Mouse (Mus musculus) stomach, postnatal 0 days (tissue): ENCODE measurements at regions not wholly inside any gene's neighbourhood (a gene's known extent, or its start where the extent isn't known, plus 50 kb on each side); places are given as distances from the start of the nearest gene placed in this dataset.

Source experiments
- ATAC-seq: fragments of 200-750 bp; cut with Nextera tagmentation; 2 replicates; pipeline ENCODE4 v1.8.0; 2017; ENCODE audit not compliant: low FRiP score, low TSS enrichment
- DNase-seq: peaks from one replicate; pipeline ENCODE4 v3.0.0-alpha.2; 2016; ENCODE audit warnings: low spot score
- H3K27ac ChIP-seq: fragments of 300-500 bp; sonication (generic); replicated peaks from 2 replicates; pipeline ENCODE4 v1.5.1; 2014; ENCODE audit warnings: mild to moderate bottlenecking, control low read depth
- H3K27me3 ChIP-seq: fragments of 300-500 bp; sonication (generic); 2 replicates; pipeline ENCODE4 v1.6.1; 2014; ENCODE audit warnings: low read length; ENCODE audit not compliant: control insufficient read depth, insufficient read depth
- H3K36me3 ChIP-seq: fragments of 300-500 bp; sonication (generic); 2 replicates; pipeline ENCODE4 v1.6.1; 2014; ENCODE audit warnings: low read length, mixed read lengths; ENCODE audit not compliant: control insufficient read depth, insufficient read depth
- H3K4me1 ChIP-seq: fragments of 300-500 bp; sonication (generic); replicated peaks from 2 replicates; pipeline ENCODE4 v1.6.1; 2014; ENCODE audit warnings: antibody characterized with exemption; ENCODE audit not compliant: control insufficient read depth, insufficient read depth
- H3K4me2 ChIP-seq: fragments of 300-500 bp; sonication (generic); replicated peaks from 2 replicates; pipeline ENCODE4 v1.6.1; 2014; ENCODE audit warnings: low read depth, mild to moderate bottlenecking, control low read depth, moderate library complexity
- H3K4me3 ChIP-seq: fragments of 300-500 bp; sonication (generic); 2 replicates; pipeline ENCODE4 v1.5.1; 2014; ENCODE audit warnings: low read depth, low read length, control low read depth
- H3K9ac ChIP-seq: fragments of 300-500 bp; sonication (generic); 2 replicates; pipeline ENCODE4 v1.6.1; 2014; ENCODE audit warnings: mild to moderate bottlenecking, low read length, control low read depth, mixed read lengths
- H3K9me3 ChIP-seq: fragments of 300-500 bp; sonication (generic); 2 replicates; pipeline ENCODE4 v1.6.1; 2016; ENCODE audit warnings: low read length; ENCODE audit not compliant: control insufficient read depth
- CTCF ChIP-seq: IDR thresholded peaks from 2 replicates; pipeline ENCODE4 v1.5.1; 2016; ENCODE audit warnings: antibody characterized with exemption, low read depth, mild to moderate bottlenecking, moderate library complexity
- EP300 ChIP-seq: optimal IDR thresholded peaks from 2 replicates; pipeline ENCODE3; 2016; ENCODE audit warnings: antibody characterized with exemption
- WGBS: fragments of 180-500 bp; shearing (Covaris S2); extraction: QIAGEN DNeasy Blood & Tissue Kit; methylation state at CpG from one replicate; pipeline ENCODE4 v1.1.7; 2014; 5-methylcytosine and 5-hydroxymethylcytosine counted together

DNA sequence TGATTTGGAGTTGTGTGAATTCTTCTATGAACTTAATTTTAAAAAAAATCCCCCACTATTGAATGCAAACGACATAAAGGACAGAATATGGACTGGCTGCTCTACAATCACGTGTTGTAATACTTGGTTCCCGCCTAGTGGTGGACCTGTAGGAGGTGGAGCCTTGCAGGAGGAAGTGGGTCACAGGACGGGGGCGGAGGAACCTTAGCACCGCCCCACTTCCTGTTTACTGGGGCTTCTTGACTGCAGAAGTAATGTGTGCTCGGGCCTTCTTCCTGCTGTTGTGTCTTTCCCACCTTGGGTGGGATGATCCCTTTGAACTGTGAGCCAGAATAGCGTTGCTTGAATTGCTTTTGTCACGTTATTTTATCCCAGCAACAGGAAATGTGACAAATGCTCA, 52.2 kb upstream of the Tmem108 start:
- H3K4me3 ChIP-seq, result no peak overlapping the region
- 86% methylated on average over 9 of the region's 9 CpGs for WGBS
- no peak overlapping the region for H3K9ac ChIP-seq
- H3K4me2 ChIP-seq, result no peak overlapping the region
- no peak for TF ChIP-seq EP300
- TF ChIP-seq CTCF, result no peak
- no peak overlapping the region for H3K27ac ChIP-seq
- ATAC-seq (no peak), DNase-seq (no peak)
- no peaks in the 10 kb centered on the region for H3K36me3 ChIP-seq
- no peaks in the 10 kb centered on the region for H3K27me3 ChIP-seq
- no peaks in the 10 kb centered on the region for H3K9me3 ChIP-seq
- no peaks in the 10 kb centered on the region for H3K4me1 ChIP-seq

DNA sequence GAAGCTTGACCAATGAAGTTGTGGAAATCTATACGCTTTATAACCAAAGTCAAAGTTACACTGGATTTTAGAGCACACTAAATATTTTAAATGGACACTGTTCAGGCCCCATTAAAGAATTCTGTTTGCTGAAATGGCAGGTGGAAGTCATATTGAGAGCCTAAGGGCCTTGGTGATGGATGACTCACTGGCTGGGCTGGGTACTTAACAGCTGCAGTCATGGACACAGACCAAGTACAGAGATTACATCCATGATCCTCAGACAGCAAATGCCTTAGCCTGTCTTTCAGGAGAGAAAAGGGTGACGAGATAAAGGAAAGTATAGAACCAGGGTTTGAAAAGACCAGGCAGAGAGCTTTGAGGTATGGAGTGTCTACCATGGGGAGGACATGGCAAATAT, 57.4 kb upstream of the Tmem108 start:
- Histone ChIP-seq H3K4me2 (no peak overlapping the region), H3K9ac (no peak overlapping the region), H3K27me3 (no peaks in the 10 kb centered on the region), H3K4me1 (no peaks in the 10 kb centered on the region), H3K4me3 (no peak overlapping the region), H3K27ac (no peak overlapping the region), H3K36me3 (no peaks in the 10 kb centered on the region), H3K9me3 (no peaks in the 10 kb centered on the region)
- no peak for TF ChIP-seq CTCF
- no peak for TF ChIP-seq EP300
- DNase-seq (no peak), ATAC-seq (no peak)
- WGBS, result 63% methylated on average over 2 of the region's 2 CpGs

DNA sequence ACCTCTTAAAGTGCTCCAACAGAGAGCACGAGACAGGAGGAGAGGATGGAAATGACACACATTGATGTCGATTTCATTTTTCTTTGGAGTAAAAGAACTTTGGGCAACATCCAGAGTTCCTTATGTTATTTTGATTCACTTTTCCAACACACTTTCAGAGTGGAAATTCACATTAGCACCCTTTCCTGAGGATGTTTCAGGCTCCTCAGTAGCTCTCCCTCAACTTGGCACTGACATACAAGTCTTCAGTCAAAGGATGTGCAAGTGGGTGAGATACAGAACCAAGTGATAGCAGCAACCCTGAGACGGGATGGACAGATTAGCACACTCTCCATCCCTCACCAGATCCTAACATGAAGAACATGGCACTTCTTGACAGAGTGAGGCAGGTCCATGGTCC, 60.0 kb upstream of the Tmem108 start:
- 77% methylated on average over 3 of the region's 3 CpGs for WGBS
- Histone ChIP-seq H3K9ac (no peak overlapping the region), H3K36me3 (no peaks in the 10 kb centered on the region), H3K4me3 (no peak overlapping the region), H3K4me1 (no peaks in the 10 kb centered on the region), H3K4me2 (no peak overlapping the region), H3K27ac (no peak overlapping the region), H3K9me3 (no peaks in the 10 kb centered on the region), H3K27me3 (no peaks in the 10 kb centered on the region)
- no peak for ATAC-seq
- TF ChIP-seq CTCF (no peak), EP300 (no peak)
- no peak for DNase-seq

DNA sequence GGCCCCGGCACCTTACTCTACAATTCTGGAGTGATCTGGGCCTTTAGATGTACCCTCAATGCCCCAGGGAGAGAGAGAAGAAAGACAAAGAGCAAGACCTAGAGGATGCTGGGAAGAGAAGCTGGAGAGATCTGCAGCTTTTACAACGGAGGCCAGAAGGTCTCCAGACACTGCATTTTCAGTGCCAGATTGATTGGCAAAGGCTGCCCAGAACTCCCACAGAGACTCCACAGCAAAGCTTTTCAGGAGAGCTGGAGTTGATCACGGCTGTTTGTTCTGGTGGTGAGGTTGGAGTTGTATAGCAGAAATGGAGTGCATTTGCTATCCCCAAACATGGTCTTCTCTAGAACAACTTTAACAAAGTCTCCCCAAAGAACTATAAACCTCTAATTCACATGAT, 61.9 kb upstream of the Tmem108 start:
- H3K9ac ChIP-seq, result no peak overlapping the region
- H3K27ac ChIP-seq, result no peak overlapping the region
- no peak overlapping the region for H3K4me2 ChIP-seq
- TF ChIP-seq EP300 (no peak), CTCF (no peak)
- 74% methylated on average over 3 of the region's 3 CpGs for WGBS
- H3K36me3 ChIP-seq, result no peaks in the 10 kb centered on the region
- ATAC-seq (no peak), DNase-seq (no peak)
- H3K9me3 ChIP-seq, result no peaks in the 10 kb centered on the region
- H3K27me3 ChIP-seq, result no peaks in the 10 kb centered on the region
- H3K4me1 ChIP-seq, result no peaks in the 10 kb centered on the region
- no peak overlapping the region for H3K4me3 ChIP-seq

DNA sequence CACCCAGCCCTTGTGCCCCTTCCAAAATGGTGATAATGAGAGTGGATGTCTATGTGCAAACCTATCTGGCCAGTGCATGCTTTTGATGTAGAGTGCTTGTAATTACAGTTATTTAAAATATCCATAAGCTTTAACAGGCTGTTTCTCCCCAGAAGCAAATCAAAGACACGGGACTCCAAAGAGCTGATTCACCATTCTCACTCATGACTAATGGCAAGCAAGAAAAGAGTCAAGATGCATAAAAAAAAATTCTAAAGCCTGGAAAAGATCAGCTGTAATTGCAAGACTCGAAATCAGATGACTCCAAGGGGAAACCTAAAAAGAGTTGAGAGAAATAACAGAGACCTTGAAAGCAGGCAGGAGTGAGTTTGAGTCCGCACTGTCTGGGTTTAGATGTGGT, 79.6 kb upstream of the Tmem108 start:
- no peak for DNase-seq
- Histone ChIP-seq H3K4me3 (no peak overlapping the region), H3K27me3 (no peaks in the 10 kb centered on the region), H3K36me3 (no peaks in the 10 kb centered on the region), H3K4me1 (no peaks in the 10 kb centered on the region), H3K9ac (no peak overlapping the region), H3K9me3 (no peaks in the 10 kb centered on the region), H3K27ac (no peak overlapping the region), H3K4me2 (no peak overlapping the region)
- no peak for TF ChIP-seq CTCF
- no peak for TF ChIP-seq EP300
- 69% methylated on average over 3 of the region's 3 CpGs for WGBS
- ATAC-seq, result no peak

DNA sequence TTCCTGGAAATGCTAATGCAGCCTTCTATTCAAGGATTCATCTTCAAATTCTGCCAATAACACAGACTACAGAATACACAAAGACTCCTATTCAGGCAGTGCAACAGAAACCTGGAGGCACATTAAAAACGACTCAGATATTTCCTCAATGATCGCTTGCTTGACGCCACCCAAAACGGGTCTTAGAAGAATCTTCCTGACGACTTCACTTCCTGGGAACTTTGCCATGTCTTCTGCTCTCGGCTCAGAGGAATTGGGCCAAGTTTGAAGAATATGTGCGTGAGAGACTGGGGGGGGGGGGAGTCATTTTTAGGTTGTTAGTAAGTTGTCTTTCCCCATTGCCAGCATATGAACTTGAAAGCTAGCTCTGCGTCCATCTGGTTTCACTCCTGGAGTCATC, 82.2 kb upstream of the Tmem108 start:
- H3K36me3 ChIP-seq, result no peaks in the 10 kb centered on the region
- ATAC-seq, result no peak
- no peaks in the 10 kb centered on the region for H3K27me3 ChIP-seq
- H3K4me1 ChIP-seq, result no peaks in the 10 kb centered on the region
- H3K9me3 ChIP-seq, result no peaks in the 10 kb centered on the region
- no peak for TF ChIP-seq CTCF
- no peak for TF ChIP-seq EP300
- no peak overlapping the region for H3K4me3 ChIP-seq
- H3K27ac ChIP-seq, result no peak overlapping the region
- DNase-seq, result no peak
- H3K9ac ChIP-seq, result no peak overlapping the region
- 40% methylated on average over 8 of the region's 8 CpGs for WGBS
- H3K4me2 ChIP-seq, result no peak overlapping the region
